Mouse (Mus musculus): ENCODE data around the gene Synpo2l. TPM values are rescaled to one million over a fixed set of nuclear protein-coding genes. Genes with fewer than 3 reads are reported as not detected.
"Not testable (repeated sequence)": the region's sequence is repeated elsewhere in the genome, so short reads cannot be mapped to it uniquely, and the experiment has no call there.

Gene Synpo2l
- total RNA-seq (2021) (under 1 TPM; 0.17 to 0.35 TPM), polyA plus RNA-seq (2012; rRNA removed) (0.13 and 0.35 TPM in 2 replicates)
- long read RNA-seq = 0 reads

- no peak for DNase-seq
Observed at GRCm38 (mm10) chr14:20668154-20668810, at the start of gene Synpo2l. TSS of gene Synpo2l (minus strand) at chr14:20668354.

DNA sequence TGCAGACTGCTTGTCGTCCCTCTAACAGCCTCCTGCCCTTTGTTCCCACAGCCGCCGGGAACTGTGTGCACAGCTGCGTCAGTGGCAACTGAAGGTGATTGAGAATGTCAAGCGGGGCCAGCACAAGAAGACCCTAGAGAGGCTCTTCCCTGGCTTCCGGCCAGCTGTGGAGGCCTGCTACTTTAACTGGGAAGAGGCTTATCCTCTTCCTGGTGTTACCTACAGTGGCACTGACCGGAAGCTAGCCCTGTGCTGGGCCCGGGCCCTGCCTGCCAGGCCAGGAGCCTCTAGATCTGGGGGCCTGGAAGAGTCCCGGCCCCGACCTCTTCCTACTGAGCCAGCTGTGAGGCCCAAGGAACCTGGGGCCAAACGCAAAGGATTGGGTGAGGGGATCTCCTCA, 45.7 kb upstream of the Synpo2l start:
- no peak for DNase-seq

DNA sequence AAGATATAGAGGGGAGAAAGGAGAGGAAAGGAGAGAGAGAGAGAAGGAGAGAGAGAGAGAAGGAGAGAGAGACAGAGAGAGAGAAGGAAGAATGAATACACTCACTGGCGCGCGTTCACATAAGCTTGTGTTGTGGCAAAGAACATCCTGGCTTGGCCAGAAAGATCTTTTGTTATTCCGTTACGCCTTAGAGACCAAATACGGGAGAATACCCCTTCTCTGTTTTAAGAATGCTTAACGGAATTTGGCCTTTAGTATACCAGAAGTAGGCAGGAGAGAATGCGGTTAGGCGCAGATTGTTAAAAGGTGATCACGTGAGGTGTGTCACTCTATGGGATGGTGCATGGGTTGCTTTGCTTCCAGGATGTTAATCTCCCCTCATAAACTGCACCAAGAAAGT, 40.1 kb upstream of the Synpo2l start:
- DNase-seq = no peak

GRCm38 (mm10) chr14:20707201-20708190, 39.3 kb upstream of the Synpo2l start, which contains the start of gene Zswim8:
TSS of gene Zswim8 (plus strand) at chr14:20707552.
- peak; percentile 95 for DNase-seq

DNA sequence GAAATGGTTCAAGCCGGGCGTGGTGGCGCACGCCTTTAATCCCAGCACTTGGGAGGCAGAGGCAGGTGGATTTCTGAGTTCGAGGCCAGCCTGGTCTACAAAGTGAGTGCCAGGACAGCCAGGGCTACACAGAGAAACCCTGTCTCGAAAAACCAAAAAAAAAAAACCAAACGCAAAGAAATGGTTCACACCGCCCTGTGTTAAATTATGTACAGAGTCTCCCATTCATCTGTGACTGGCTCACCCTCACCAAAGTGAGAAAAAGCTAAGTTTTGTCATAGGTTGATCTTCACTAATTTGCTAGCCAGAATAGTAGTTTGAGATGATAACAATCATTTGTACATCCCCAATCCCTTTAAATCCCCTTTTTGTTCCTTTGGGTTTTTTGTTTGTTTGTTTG, 35.3 kb upstream of the Synpo2l start:
- DNase-seq = not testable (repeated sequence)

DNA sequence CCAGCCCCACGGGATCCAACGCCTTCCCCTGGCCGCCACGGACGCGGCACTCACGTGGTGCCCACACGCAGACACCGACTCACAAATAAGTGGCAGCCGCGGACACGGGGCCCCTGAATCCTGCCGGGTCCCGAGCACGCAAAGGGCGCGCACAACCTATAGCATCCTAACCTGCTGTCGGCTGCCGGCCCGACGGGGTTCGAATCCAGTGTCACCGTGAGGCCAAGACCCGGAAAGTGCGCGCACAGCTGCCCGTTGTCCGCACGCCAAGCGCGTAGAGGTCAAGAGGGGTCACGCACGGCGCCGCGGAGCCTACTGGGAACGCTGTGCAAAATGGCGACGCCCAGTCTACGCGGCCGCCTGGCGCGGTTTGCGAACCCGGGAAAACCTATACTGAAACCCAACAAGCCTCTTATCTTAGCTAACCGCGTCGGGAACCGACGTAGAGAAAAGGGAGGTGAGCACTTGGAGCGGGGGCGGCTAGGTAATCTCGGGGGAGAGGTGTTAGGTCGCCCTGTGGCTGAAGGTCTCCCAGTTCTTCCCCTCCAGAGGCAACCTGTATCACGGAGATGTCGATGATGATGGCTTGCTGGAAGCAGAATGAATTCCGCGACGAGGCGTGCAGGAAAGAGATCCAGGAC, 34.7 kb upstream of the Synpo2l start, which contains the start of gene Chchd1:
Chchd1 (plus strand) TSS at position 266 of the 641 bp plus-strand sequence.
- DNase-seq = peak; percentile 94

- no peak for DNase-seq
Observed at GRCm38 (mm10) chr14:20702096-20702740, 34.1 kb upstream of the Synpo2l start.

DNA sequence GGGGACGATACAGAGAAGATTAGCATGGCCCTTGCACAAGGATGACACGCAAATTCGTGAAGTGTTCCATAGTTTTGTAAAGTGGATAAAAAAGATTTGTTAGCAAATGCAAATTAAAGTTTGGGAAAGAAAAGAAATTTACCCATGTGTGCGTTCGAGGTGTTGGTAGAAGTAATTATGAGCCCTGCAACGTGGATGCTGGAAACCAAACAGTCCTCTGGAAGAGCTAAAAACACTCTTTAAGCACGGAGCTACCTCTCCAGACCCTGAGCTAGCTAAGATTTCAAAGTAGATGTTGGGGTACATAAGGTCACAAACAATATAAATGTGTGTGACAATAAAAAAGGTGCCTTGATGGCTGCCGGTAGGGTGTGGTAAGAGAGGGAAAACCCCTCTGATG, 33.4 kb upstream of the Synpo2l start:
- no peak for DNase-seq

GRCm38 (mm10) chr14:20700362-20700761, 32.2 kb upstream of the Synpo2l start:
- no peak for DNase-seq

DNA sequence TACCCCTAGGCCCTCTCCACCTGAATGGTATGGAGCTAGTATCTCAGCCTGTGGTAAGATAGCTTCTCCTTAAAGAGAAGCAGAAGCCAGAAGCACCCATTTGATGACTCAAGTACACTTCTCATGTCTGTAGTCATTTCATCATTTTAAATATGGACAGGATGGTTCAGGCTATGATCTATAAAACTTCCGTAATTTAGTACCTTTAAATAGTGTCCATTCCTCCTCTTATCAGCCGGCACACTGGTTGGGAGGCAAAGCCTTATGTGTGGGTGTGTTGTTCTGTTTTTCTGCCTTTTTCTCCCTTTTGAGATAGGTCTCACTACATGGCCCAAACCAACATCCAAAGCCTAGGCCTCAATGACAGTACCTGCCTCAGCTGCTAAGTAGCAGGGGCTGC, 30.4 kb upstream of the Synpo2l start:
- no peak for DNase-seq

DNA sequence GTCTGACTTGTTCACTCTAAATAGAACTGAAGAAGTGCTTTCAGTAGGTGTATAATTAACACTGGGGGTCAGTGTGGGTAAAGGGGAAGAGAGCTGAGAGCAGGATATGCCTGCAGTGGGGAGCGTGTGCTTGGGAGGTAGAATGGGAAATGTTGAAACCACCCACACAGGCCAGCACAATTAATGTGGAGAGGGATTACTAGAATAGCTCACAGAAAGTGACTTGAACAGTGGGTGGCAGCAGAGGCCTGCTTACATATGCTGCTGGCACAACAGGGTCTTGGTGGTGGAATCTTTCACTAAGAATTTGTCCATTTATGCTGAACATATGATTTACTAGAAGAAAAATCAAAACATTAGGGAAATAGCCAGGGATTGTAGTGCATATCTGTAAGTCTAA, 28.8 kb upstream of the Synpo2l start:
- peak; percentile 48 for DNase-seq

DNA sequence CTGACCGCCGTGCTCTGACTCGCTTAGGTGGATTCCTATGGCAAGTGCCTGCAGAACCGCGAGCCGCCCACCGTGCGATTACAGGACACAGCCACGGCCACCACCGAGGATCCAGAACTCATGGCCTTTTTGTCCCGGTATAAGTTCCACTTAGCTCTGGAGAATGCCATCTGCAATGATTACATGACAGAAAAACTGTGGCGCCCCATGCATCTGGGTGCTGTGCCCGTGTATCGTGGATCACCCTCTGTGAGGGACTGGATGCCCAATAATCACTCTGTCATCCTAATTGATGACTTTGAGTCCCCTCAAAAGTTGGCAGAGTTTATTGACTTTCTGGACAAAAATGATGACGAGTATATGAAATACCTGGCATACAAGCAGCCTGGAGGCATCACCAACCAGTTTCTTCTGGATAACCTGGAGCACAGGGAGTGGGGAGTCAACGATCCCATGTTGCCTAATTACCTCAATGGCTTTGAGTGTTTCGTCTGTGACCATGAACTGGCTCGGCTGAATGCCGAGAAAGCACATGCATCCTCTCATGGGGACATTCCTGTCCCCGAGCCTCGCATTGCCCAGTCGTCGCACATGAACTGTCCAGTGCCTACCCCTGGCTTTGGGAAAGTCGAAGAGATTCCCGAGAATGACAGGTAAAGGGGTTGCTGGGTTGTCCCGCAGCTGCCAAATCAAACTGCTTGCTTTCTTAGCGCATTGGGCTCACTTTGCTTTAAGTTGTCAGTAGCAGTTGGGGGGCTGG, 27.8 kb upstream of the Synpo2l start:
- DNase-seq = peak; percentile 43

DNA sequence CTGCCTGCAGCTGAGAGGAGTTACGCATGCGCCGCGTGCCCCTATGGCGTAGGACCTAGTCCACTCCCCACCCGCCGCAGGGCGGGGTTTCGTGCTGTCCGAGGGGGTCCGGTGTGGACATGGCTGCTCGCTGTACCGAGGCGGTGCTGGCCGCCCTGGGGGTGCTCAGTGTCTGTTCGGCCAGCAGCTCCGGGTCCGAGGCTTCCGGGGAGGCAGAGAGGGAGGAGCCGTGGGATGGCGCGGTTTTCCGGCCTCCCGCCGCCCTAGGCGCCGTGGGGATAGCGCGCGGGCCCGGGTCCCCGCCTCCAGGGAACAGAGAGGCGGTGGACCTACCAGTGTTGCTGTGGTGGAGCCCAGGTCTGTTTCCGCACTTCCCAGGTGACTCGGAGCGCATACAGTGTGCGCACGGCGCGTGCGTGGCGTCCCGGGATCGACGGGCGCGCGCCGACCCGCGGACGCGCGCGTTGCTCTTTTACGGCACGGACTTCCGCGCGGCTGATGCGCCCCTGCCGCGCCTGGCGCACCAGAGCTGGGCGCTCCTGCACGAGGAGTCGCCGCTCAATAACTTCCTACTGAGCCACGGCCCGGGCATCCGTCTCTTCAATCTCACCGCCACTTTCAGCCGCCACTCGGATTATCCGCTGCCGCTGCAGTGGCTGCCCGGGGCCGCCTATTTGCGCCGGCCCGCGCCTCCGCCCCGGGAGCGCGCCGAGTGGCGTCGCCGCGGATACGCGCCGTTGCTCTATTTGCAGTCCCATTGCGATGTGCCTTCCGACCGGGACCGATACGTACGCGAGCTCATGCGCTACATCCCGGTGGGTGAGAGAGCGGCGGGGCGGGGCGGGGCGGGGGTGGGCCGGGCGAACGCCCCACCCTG, 27.0 kb upstream of the Synpo2l start, which contains the start of gene Fut11:
Fut11 (plus strand) TSS at position 85 of the 877 bp plus-strand sequence.
- peak; percentile 93 for DNase-seq

- no peak for DNase-seq
Observed at GRCm38 (mm10) chr14:20694185-20694883, 26.2 kb upstream of the Synpo2l start.

GRCm38 (mm10) chr14:20693589-20694101, 25.5 kb upstream of the Synpo2l start:
- DNase-seq = no peak

GRCm38 (mm10) chr14:20691772-20692171, 23.6 kb upstream of the Synpo2l start:
- no peak for DNase-seq

- DNase-seq = no peak
Observed at GRCm38 (mm10) chr14:20689009-20689408, 20.9 kb upstream of the Synpo2l start.

- DNase-seq = no peak
Observed at GRCm38 (mm10) chr14:20686576-20686975, 18.4 kb upstream of the Synpo2l start.

DNA sequence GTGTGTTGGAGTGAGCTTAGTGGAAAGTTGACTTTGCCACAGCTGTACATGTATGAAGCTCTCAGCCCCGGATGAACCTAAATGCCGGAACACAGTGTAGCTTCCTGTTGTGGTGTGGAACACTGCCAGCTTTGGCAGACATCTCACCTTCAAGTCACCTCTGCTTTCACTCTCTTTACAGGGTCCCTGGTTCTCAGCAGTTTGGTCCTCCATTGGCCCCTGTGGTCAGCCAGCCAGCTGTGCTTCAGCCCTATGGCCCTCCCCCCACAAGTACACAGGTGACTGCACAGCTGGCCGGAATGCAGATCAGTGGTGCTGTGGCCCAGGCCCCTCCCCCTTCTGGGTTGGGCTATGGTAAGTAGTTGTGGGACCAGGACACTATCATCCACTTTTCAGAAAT, 14.3 kb upstream of the Synpo2l start:
- no peak for DNase-seq
